Mouse (Mus musculus) small intestine, adult 2 months (tissue): ENCODE data around the gene Srcin1. TPM values are rescaled to one million over a fixed set of nuclear protein-coding genes. Genes with fewer than 3 reads are reported as not detected.

Source experiments
- H3K27ac ChIP-seq: fragments of 200-500 bp; 2 replicates; pipeline ENCODE4 v1.5.1; 2012; ENCODE audit warnings: low read depth, low read length, control low read depth, inconsistent platforms; ENCODE audit not compliant: insufficient read depth
- H3K27me3 ChIP-seq: fragments of 200-500 bp; 2 replicates; pipeline ENCODE4 v1.6.1; 2012; ENCODE audit warnings: mild to moderate bottlenecking, moderate library complexity, low read length, inconsistent platforms; ENCODE audit not compliant: control insufficient read depth, insufficient read depth
- H3K36me3 ChIP-seq: fragments of 200-500 bp; 2 replicates; pipeline ENCODE4 v1.6.1; 2012; ENCODE audit warnings: mild to moderate bottlenecking, low read length, control low read depth, inconsistent platforms; ENCODE audit not compliant: control insufficient read depth, insufficient read depth
- H3K4me1 ChIP-seq: fragments of 200-500 bp; 2 replicates; pipeline ENCODE4 v1.6.1; 2012; ENCODE audit warnings: low read length, inconsistent platforms, mixed read lengths; ENCODE audit not compliant: control insufficient read depth, insufficient read depth, insufficient read length
- H3K4me3 ChIP-seq: fragments of 200-500 bp; 2 replicates; pipeline ENCODE4 v1.5.1; 2012; ENCODE audit warnings: low read depth, mild to moderate bottlenecking, control low read depth, inconsistent platforms, low read length, moderate library complexity
- CTCF ChIP-seq: fragments of 200-500 bp; IDR thresholded peaks from 2 replicates; pipeline ENCODE4 v1.5.1; 2012; ENCODE audit warnings: low read depth, mild to moderate bottlenecking, control low read depth, inconsistent platforms, low read length, moderate library complexity, mixed read lengths; ENCODE audit not compliant: insufficient replicate concordance, insufficient read length; ENCODE audit errors: extremely low read depth
- POLR2A ChIP-seq: fragments of 200-500 bp; IDR thresholded peaks from 2 replicates; pipeline ENCODE4 v1.6.1; 2012; ENCODE audit warnings: low read depth, mild to moderate bottlenecking, control low read depth, inconsistent platforms, low read length, moderate library complexity
- WGBS: fragments of 180-500 bp; shearing (Covaris S2); methylation state at CpG from one replicate; pipeline ENCODE4 v1.1.7; 2018; 5-methylcytosine and 5-hydroxymethylcytosine counted together
- polyA plus RNA-seq: library from polyadenylated mRNA; depleted of rRNA; stranded (reverse); fragments of >200 nt; gene quantifications from 2 replicates; pipeline ENCODE4 v1.2.3, GENCODE M21; 2012

Gene Srcin1
- polyA plus RNA-seq, 1 experiment, result 0.53 TPM

DNA sequence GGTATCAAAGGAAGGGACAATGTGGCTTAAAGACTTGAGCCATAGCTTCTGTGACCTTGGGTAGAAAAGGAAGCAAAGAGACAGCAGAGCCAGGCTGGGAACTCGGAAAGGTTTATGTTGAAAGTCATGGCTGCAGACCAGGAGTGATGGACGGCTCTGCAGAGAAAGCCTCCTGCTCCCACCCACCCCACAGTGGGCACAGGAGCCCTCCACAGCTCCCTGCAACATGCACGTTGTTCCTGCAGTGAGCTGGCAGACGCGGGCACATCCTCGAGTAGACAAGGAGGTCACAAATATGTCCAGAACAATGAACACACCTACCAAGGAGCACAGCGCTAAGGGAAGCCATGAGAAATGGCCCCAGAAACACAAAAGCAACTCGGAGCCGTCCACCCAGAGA, 32.1 kb downstream of the Srcin1 start:
- no peak for TF ChIP-seq POLR2A
- TF ChIP-seq CTCF, result no peak
- peaks cover 37% of the 10 kb centered on the region for H3K27me3 ChIP-seq
- no peak overlapping the region for H3K27ac ChIP-seq
- no peaks in the 10 kb centered on the region for H3K36me3 ChIP-seq
- no peak overlapping the region for H3K4me3 ChIP-seq
- WGBS, result 82% methylated on average over 9 of the region's 9 CpGs
- H3K4me1 ChIP-seq, result peaks cover 2% of the 10 kb centered on the region; the same call in 1 of the 2 replicates

DNA sequence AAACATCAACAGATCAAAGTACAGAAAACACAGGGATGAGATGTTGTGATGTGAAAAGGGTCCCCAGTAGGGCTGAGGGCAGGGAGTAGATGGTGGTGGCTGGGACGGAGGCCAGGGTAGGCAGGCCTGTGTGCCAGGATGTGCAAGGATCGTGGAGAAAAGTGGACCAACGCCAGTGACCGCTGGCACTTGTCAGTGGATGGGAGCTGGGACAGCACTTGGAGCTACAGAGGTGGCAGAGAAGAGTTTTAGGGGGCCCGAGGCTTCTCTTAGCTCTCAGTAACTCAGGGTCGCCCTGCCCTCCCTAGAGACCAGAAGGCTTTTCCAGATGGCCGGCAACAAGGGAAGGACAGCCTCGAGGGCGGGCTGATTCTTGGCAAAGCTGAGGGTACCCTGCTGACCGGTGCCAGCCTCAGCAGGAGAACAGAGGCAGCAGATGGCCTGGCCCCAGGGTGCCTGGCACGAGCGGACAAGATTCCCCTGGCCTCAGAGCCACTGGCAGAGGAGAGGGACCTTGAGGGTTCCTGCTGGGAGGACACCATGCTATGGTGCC, 32.7 kb downstream of the Srcin1 start:
- peaks cover 31% of the 10 kb centered on the region for H3K27me3 ChIP-seq
- H3K36me3 ChIP-seq, result no peaks in the 10 kb centered on the region
- H3K4me3 ChIP-seq, result no peak overlapping the region
- TF ChIP-seq CTCF (no peak), POLR2A (no peak)
- 76% methylated on average over 12 of the region's 12 CpGs for WGBS
- peaks cover 2% of the 10 kb centered on the region; the same call in 1 of the 2 replicates for H3K4me1 ChIP-seq
- H3K27ac ChIP-seq, result no peak overlapping the region

DNA sequence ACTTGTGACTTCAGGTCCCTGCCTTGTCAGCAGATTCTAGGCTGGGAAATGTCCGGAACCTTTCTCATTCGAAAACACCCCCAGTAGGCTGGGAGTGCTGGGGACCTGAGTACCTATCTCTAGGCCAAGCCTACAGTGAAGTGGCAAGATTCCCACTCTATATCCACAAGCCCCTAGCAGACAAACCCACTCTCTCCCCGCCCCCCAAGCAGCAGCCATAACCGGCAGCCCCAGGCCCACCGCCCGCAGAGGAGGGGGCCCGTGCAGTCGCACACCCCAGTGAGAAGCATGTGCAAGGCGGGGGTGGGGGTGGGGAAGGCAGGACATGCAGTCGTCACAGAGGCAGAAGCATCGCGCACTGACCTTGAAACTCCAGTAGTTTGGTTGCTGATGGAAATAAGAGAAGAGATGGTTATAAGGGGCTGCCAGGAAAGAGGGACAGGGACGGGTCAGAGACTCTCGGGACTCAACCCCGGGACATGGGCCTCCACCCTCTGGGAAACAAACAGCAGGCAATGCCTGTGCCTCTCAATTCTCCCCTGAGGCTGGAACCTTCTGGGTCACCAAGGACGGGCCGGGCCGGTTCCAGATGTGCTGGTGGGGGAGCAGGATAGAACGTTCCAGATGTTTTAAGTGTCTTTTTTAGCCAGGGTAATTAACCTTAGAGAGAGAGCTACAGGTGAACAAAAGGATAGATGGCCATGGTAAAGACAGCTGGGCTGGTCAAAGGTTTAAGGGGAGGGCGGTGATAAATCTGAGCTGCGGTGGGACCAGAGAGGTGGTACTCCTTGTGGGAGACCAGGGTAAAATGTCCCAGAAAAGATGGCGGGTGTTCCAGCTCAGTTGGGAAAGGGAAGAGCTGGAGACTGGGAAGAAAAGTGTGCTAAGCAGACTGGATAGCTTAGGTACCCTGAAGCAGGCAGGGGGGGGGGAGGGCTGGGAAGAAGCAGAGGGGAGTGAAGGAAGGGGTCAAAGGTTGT, 33.5 kb downstream of the Srcin1 start:
- 83% methylated on average over 22 of the region's 22 CpGs for WGBS
- Histone ChIP-seq H3K27ac (no peak overlapping the region), H3K36me3 (no peaks in the 10 kb centered on the region), H3K27me3 (peaks cover 30% of the 10 kb centered on the region), H3K4me1 (peaks cover 2% of the 10 kb centered on the region; the same call in 1 of the 2 replicates), H3K4me3 (no peak overlapping the region)
- TF ChIP-seq CTCF (no peak), POLR2A (no peak)

DNA sequence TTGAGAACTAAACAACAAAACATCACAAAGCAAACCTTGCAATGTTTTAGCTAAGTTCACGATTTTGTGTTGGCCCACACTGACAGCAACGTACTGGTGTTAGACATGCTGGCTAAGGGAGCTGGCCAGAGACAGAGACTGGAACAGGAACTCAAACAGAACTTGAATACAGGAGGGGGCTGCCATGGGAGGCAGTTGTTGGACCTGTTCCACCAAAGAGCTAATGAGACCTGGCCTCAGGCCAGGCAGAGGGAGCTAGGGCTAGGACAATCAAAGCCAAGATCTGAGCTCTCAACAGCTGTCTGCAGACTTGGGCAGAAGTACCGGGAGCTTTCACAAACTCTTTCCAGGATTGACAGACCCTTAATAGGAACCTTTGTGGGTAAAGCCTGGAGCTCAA, 35.4 kb downstream of the Srcin1 start:
- no peak overlapping the region for H3K4me3 ChIP-seq
- H3K4me1 ChIP-seq, result peaks cover 4% of the 10 kb centered on the region; the same call in 1 of the 2 replicates
- peaks cover 32% of the 10 kb centered on the region for H3K27me3 ChIP-seq
- no peak overlapping the region for H3K27ac ChIP-seq
- no peaks in the 10 kb centered on the region for H3K36me3 ChIP-seq
- WGBS, result 29% methylated on average over 3 of the region's 3 CpGs
- no peak for TF ChIP-seq POLR2A
- TF ChIP-seq CTCF, result no peak

DNA sequence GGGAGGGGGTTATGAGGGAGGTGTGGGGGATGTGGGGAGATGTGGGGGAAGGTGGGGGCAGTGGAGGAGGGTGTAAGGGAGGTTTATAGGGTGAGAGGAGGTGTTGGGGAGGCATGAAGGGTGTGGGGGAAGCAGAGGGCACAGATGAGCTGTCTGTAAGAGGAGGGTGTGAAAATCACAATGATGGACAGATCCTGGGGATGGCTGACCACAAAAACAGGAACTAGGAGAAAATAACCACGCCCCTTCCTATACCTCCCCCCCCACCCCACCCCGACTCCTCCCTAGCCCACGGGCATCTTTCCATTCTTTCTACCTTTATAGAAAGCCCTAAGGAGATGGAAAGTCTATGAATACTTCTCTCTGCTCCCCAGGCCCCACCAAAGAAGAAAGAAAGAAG, 35.9 kb downstream of the Srcin1 start:
- Histone ChIP-seq H3K4me1 (peaks cover 4% of the 10 kb centered on the region; the same call in 1 of the 2 replicates), H3K27me3 (peaks cover 37% of the 10 kb centered on the region), H3K36me3 (no peaks in the 10 kb centered on the region), H3K27ac (no peak overlapping the region), H3K4me3 (no peak overlapping the region)
- 36% methylated on average over 3 of the region's 3 CpGs for WGBS
- TF ChIP-seq CTCF, result no peak
- no peak for TF ChIP-seq POLR2A

DNA sequence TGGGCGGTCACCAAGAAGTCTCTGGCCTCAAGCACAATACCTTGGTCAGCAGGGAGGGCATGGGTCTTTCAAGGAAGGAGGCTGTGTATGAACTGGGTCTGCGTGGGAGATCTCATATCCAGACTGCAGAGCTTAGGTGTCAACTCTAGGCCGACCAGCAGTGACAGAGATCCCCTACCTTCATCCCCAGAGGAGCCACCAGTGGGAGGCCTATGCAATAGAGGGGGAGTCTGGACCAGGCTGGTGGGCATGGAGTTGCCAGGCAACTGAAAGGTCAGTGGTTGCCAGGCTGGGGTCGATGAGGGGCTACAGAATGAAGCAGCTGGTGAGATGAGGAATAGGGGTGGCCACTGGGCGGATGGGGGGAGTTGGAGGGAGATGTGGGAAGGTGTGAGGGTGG, 36.4 kb downstream of the Srcin1 start:
- H3K27me3 ChIP-seq, result peaks cover 42% of the 10 kb centered on the region
- no peak for TF ChIP-seq POLR2A
- no peak for TF ChIP-seq CTCF
- no peak overlapping the region for H3K27ac ChIP-seq
- 65% methylated on average over 5 of the region's 5 CpGs for whole genome bisulfite sequencing
- no peak overlapping the region for H3K4me3 ChIP-seq
- no peaks in the 10 kb centered on the region for H3K36me3 ChIP-seq
- H3K4me1 ChIP-seq, result peaks cover 9% of the 10 kb centered on the region

DNA sequence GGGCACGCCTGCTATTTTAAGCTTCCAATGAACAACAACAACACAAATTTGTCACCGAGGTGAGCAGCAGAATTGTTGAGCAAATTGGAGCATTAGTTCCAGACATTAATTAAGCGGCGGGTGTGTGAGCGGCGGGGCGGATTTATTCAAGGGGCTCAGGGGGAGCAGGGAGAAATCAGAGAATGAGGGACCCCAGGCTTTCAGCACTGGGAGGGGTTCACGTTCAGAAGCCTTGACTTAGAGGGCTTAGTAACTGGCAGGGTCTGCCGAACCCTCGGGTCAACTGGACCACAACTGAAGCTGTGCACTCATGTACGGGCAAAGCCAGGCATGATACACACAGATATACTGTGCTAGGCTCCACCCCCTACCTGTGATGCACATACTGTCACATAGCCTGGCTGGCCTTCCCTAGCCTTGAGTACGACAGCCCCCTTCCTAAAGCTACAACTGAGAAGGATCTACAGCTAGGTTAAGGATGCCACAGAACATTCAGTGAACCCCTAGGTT, 38.4 kb downstream of the Srcin1 start:
- Histone ChIP-seq H3K4me1 (peaks cover 15% of the 10 kb centered on the region), H3K4me3 (no peak overlapping the region), H3K36me3 (no peaks in the 10 kb centered on the region), H3K27ac (no peak overlapping the region), H3K27me3 (peaks cover 55% of the 10 kb centered on the region)
- TF ChIP-seq POLR2A (no peak), CTCF (no peak)
- 57% methylated on average over 12 of the region's 12 CpGs for WGBS
